Mouse (Mus musculus) CH12.LX (cell line): ENCODE results near the gene Pacs1. TPM values are rescaled to one million over a fixed set of nuclear protein-coding genes. Genes with fewer than 3 reads are reported as not detected.
"Not testable (repeated sequence)": the region's sequence is repeated elsewhere in the genome, so short reads cannot be mapped to it uniquely, and the experiment has no call there.

Experiments used
- DNase-seq: peaks from one replicate; pipeline ENCODE4 v3.0.0-alpha.2; 2013; ENCODE audit errors: extremely low read depth
- H3K27ac ChIP-seq: 2 replicates; pipeline ENCODE4 v1.5.1; 2012; ENCODE audit warnings: low read depth, mild to moderate bottlenecking, control low read depth, moderate library complexity; ENCODE audit not compliant: insufficient read depth
- H3K27me3 ChIP-seq: replicated peaks from 2 replicates; pipeline ENCODE3; 2012; ENCODE audit warnings: inconsistent platforms
- H3K36me3 ChIP-seq, 2 experiments: replicated peaks in 1 of 2; 2 replicates each; pipeline versions ENCODE3 to v1.6.1; 2012; ENCODE audit warnings: inconsistent platforms in 1 of 2, low read length in 1 of 2, mild to moderate bottlenecking in 1 of 2, mixed read lengths in 1 of 2, moderate library complexity in 1 of 2; ENCODE audit not compliant: control insufficient read depth in 1 of 2, insufficient read depth in 1 of 2
- H3K4me1 ChIP-seq, 2 experiments: 2 replicates each; pipeline ENCODE4 v1.6.1; 2012; ENCODE audit warnings: inconsistent platforms in 1 of 2, moderate library complexity in 1 of 2; ENCODE audit not compliant: insufficient read depth in 2 of 2, control insufficient read depth in 1 of 2
- H3K4me2 ChIP-seq: 2 replicates; pipeline ENCODE4 v1.6.1; 2012; ENCODE audit warnings: low read depth, mild to moderate bottlenecking, control low read depth; ENCODE audit not compliant: poor library complexity, insufficient read depth, severe bottlenecking
- H3K4me3 ChIP-seq, 3 experiments: fragments of 150-350 bp in 1 of 3; sonication (generic) in 1 of 3; replicated peaks in 1 of 3; 2 replicates each; pipeline versions ENCODE3 to v1.5.1; 2011 to 2012; ENCODE audit warnings: low read depth in 2 of 3, low read length in 2 of 3, mild to moderate bottlenecking in 2 of 3, moderate library complexity in 2 of 3, control low read depth in 1 of 3, improper control_type of control experiment in 1 of 3, inconsistent platforms in 1 of 3, mixed read lengths in 1 of 3; ENCODE audit not compliant: poor library complexity in 1 of 3
- H3K79me2 ChIP-seq: replicated peaks from 2 replicates; pipeline ENCODE4 v1.6.1; 2012; ENCODE audit warnings: mild to moderate bottlenecking, moderate library complexity; ENCODE audit not compliant: control insufficient read depth, poor library complexity, insufficient read depth, severe bottlenecking; ENCODE audit errors: extremely low read depth
- H3K9ac ChIP-seq: 2 replicates; pipeline ENCODE4 v1.6.1; 2012; ENCODE audit warnings: low read depth, mild to moderate bottlenecking, control low read depth, moderate library complexity; ENCODE audit not compliant: insufficient read depth
- H3K9me3 ChIP-seq: replicated peaks from 2 replicates; pipeline ENCODE3; 2012; ENCODE audit warnings: low read length, inconsistent platforms, mixed read lengths
- BHLHE40 ChIP-seq: IDR thresholded peaks from 2 replicates; pipeline ENCODE4 v1.6.1; 2011; ENCODE audit warnings: mild to moderate bottlenecking, low read depth, low read length, improper control_type of control experiment
- CHD1 ChIP-seq: IDR thresholded peaks from 2 replicates; pipeline ENCODE4 v1.6.1; 2012; ENCODE audit warnings: low read depth, low read length, improper control_type of control experiment, inconsistent platforms
- CHD2 ChIP-seq: IDR thresholded peaks from 2 replicates; pipeline ENCODE4 v1.6.1; 2011; ENCODE audit warnings: low read length, improper control_type of control experiment
- CTCF ChIP-seq, 2 experiments: IDR thresholded peaks in 1 of 2; conservative IDR thresholded peaks in 1 of 2; 2 replicates each; pipeline ENCODE4 v1.5.1; 2011 to 2012; ENCODE audit warnings: low read depth in 2 of 2, low read length in 2 of 2, improper control_type of control experiment in 1 of 2, inconsistent platforms in 1 of 2, mild to moderate bottlenecking in 1 of 2, moderate library complexity in 1 of 2
- EP300 ChIP-seq: IDR thresholded peaks from 2 replicates; pipeline ENCODE4 v1.6.1; 2011; ENCODE audit warnings: low read length, improper control_type of control experiment
- ETS1 ChIP-seq: conservative IDR thresholded peaks from 2 replicates; pipeline ENCODE4 v1.6.1; 2012; ENCODE audit warnings: low read depth, mild to moderate bottlenecking, inconsistent platforms, low read length, improper control_type of control experiment, moderate library complexity
- HCFC1 ChIP-seq: IDR thresholded peaks from 2 replicates; pipeline ENCODE4 v1.6.1; 2012; ENCODE audit warnings: low read depth, mild to moderate bottlenecking, inconsistent platforms, low read length, improper control_type of control experiment
- IRF4 ChIP-seq: IDR thresholded peaks from 2 replicates; pipeline ENCODE4 v1.6.1; 2014; ENCODE audit warnings: low read depth, mild to moderate bottlenecking, inconsistent platforms, low read length, improper control_type of control experiment
- KAT2A ChIP-seq: IDR thresholded peaks from 2 replicates; pipeline ENCODE4 v1.6.1; 2012; ENCODE audit warnings: low read length, improper control_type of control experiment, inconsistent platforms; ENCODE audit not compliant: insufficient replicate concordance
- MAFK ChIP-seq: IDR thresholded peaks from 2 replicates; pipeline ENCODE4 v1.6.1; 2011; ENCODE audit warnings: low read length, improper control_type of control experiment; ENCODE audit not compliant: insufficient replicate concordance
- MAX ChIP-seq: IDR thresholded peaks from 2 replicates; pipeline ENCODE4 v1.6.1; 2011; ENCODE audit warnings: low read length, improper control_type of control experiment
- MEF2A ChIP-seq: IDR thresholded peaks from 2 replicates; pipeline ENCODE4 v1.6.1; 2014; ENCODE audit warnings: low read depth, mild to moderate bottlenecking, inconsistent platforms, low read length, improper control_type of control experiment, borderline replicate concordance
- MXI1 ChIP-seq: IDR thresholded peaks from 2 replicates; pipeline ENCODE4 v1.6.1; 2011; ENCODE audit warnings: mild to moderate bottlenecking, low read depth, low read length, improper control_type of control experiment
- MYC ChIP-seq: IDR thresholded peaks from 2 replicates; pipeline ENCODE4 v1.6.1; 2011; ENCODE audit warnings: low read depth, mild to moderate bottlenecking, improper control_type of control experiment, low read length
- NRF1 ChIP-seq: IDR thresholded peaks from 2 replicates; pipeline ENCODE4 v1.6.1; 2014; ENCODE audit warnings: low read depth, mild to moderate bottlenecking, inconsistent platforms, low read length, improper control_type of control experiment, moderate library complexity
- POLR2A ChIP-seq: IDR thresholded peaks from 2 replicates; pipeline ENCODE4 v1.6.1; 2011; ENCODE audit warnings: low read depth, mild to moderate bottlenecking, improper control_type of control experiment, low read length
- SIN3A ChIP-seq: IDR thresholded peaks from 2 replicates; pipeline ENCODE4 v1.6.1; 2012; ENCODE audit warnings: low read length, improper control_type of control experiment, inconsistent platforms
- TCF12 ChIP-seq: IDR thresholded peaks from 2 replicates; pipeline ENCODE4 v1.6.1; 2014; ENCODE audit warnings: low read depth, mild to moderate bottlenecking, inconsistent platforms, low read length, improper control_type of control experiment
- USF1 ChIP-seq: IDR thresholded peaks from 2 replicates; pipeline ENCODE4 v1.6.1; 2014; ENCODE audit warnings: low read depth, mild to moderate bottlenecking, inconsistent platforms, low read length, improper control_type of control experiment
- ZC3H11A ChIP-seq: IDR thresholded peaks from 2 replicates; pipeline ENCODE4 v1.6.1; 2012; ENCODE audit warnings: low read depth, mild to moderate bottlenecking, inconsistent platforms, low read length, improper control_type of control experiment
- ZMIZ1 ChIP-seq: IDR thresholded peaks from 2 replicates; pipeline ENCODE4 v1.6.1; 2012; ENCODE audit warnings: low read depth, mild to moderate bottlenecking, inconsistent platforms, low read length, improper control_type of control experiment
- ZNF384 ChIP-seq: IDR thresholded peaks from 2 replicates; pipeline ENCODE4 v1.6.1; 2012; ENCODE audit warnings: low read depth, low read length, improper control_type of control experiment, inconsistent platforms
- dilution Hi-C: fragments of 300-500 bp; cut with MboI; formaldehyde crosslinking; loops from 2 replicates; pipeline ENCODE4 v1.14.3; 2020; ENCODE audit warnings: low sequenced_read_pairs; ENCODE audit not compliant: extremely low pct_unique_long_range_greater_than_20kb, extremely low pct_ligation_motif_present
- in situ Hi-C: fragments of 300-500 bp; cut with MboI; formaldehyde crosslinking; loops from 3 replicates; pipeline ENCODE4 v1.14.3; 2019; ENCODE audit warnings: low sequenced_read_pairs, low pct_ligation_motif_present, low pct_unique_long_range_greater_than_20kb, mixed read lengths
- polyA plus RNA-seq: library from polyadenylated mRNA; unstranded; fragments of >175 nt; gene quantifications from 2 replicates; pipeline ENCODE4 v1.2.1, GENCODE M21; 2012; ENCODE audit warnings: low read depth; ENCODE audit not compliant: insufficient read length
- total RNA-seq, 2 experiments: library from RNA; depleted of rRNA; stranded (reverse); fragments of 300-350 nt in 1 of 2; fragments of >200 nt in 1 of 2; gene quantifications; 2 replicates each; pipeline ENCODE4 v1.2.3; 2012 to 2014

Gene Pacs1
- total and polyA plus RNA-seq, 3 experiments, result 2.4 to 14.4 (median 10.1) TPM

GRCm38 (mm10) chr19:5221926-5222325, 51.0 kb downstream of the Pacs1 start:
- no peaks in the 10 kb centered on the region for H3K36me3 ChIP-seq
- DNase-seq, result no peak
- H3K4me1 ChIP-seq, result peaks cover 15 to 40% of the 10 kb centered on the region in 2 experiments
- H3K27ac ChIP-seq, result 0 out of 2 replicates have a peak overlapping the region, but pooled peaks have one; percentile 4
- H3K9me3 ChIP-seq, result no peaks in the 10 kb centered on the region
- TF ChIP-seq ZNF384, result no peak
- no peak for TF ChIP-seq MAFK
- TF ChIP-seq CTCF (conservative IDR thresholded peaks at IDR 0.05 in 1 of 2, IDR thresholded peaks at IDR 0.05 in 1 of 2; ENCODE audit: low read depth in 2 of 2, low read length in 2 of 2), result no peak
- no peak for TF ChIP-seq HCFC1
- no peak for TF ChIP-seq POLR2A
- TF ChIP-seq CHD1, result no peak
- TF ChIP-seq ZMIZ1, result no peak
- no peak for TF ChIP-seq MEF2A
- no peak for TF ChIP-seq ZC3H11A
- no peak for TF ChIP-seq SIN3A
- TF ChIP-seq NRF1, result no peak
- peaks cover 2% of the 10 kb centered on the region; the same call in 1 of the 2 replicates for H3K79me2 ChIP-seq
- in situ Hi-C loops (no loop called here), dilution Hi-C loops (no loop called here)
- H3K9ac ChIP-seq, result peak overlapping the region; percentile 39; the same call in 1 of the 2 replicates
- H3K27me3 ChIP-seq, result no peaks in the 10 kb centered on the region
- H3K4me2 ChIP-seq, result peak overlapping the region; percentile 6; the same call in 1 of the 2 replicates
- no peak overlapping the region for H3K4me3 ChIP-seq

- H3K4me3 ChIP-seq, in situ Hi-C loops, H3K36me3 ChIP-seq, H3K79me2 ChIP-seq, dilution Hi-C loops, H3K27me3 ChIP-seq, H3K9me3 ChIP-seq: not testable (repeated sequence)
- Histone ChIP-seq H3K4me1 (peaks cover 15 to 40% of the 10 kb centered on the region in 2 experiments), H3K27ac (peak overlapping the region; percentile 89), H3K4me2 (peak overlapping the region; percentile 81; the same call in 1 of the 2 replicates), H3K9ac (peak overlapping the region; percentile 45)
- TF ChIP-seq IRF4, result peak; percentile 52
- TF ChIP-seq MYC, result peak; percentile 87
- TF ChIP-seq KAT2A, result 0 out of 2 replicates have a peak, but pooled peaks have one; percentile 29
- TF ChIP-seq ETS1, result peak; percentile 56; the same call in 1 of the 2 replicates
- 0 out of 2 replicates have a peak, but pooled peaks have one; percentile 29 for TF ChIP-seq SIN3A
- peak; percentile 52; the same call in 1 of the 2 replicates for TF ChIP-seq MXI1
- TF ChIP-seq EP300, result peak; percentile 33; the same call in 1 of the 2 replicates
- peak; percentile 69 for TF ChIP-seq BHLHE40
- TF ChIP-seq TCF12, result peak; percentile 63
- peak; percentile 47; the same call in 1 of the 2 replicates for TF ChIP-seq MAX
- peak; percentile 59 for TF ChIP-seq USF1
- peak; percentile 82 for TF ChIP-seq CHD2
- peak; percentile 31 for DNase-seq
These were observed 51.6 kb downstream of the Pacs1 start for GRCm38 (mm10) chr19:5221219-5221723.
